Mouse (Mus musculus) myocyte (in vitro differentiated cells): Measurements from ENCODE around the gene 9230112D13Rik. TPM values are rescaled to one million over a fixed set of nuclear protein-coding genes. Genes with fewer than 3 reads are reported as not detected.

Source experiments
- H3K27me3 ChIP-seq: one replicate; pipeline ENCODE4 v1.6.1; 2011; ENCODE audit not compliant: control insufficient read depth, insufficient read depth, insufficient read length
- H3K36me3 ChIP-seq: one replicate; pipeline ENCODE4 v1.6.1; 2011; ENCODE audit not compliant: control insufficient read depth, insufficient read depth
- H3K4me2 ChIP-seq: one replicate; pipeline ENCODE4 v1.6.1; 2011; ENCODE audit warnings: low read depth, control low read depth
- H3K4me3 ChIP-seq: one replicate; pipeline ENCODE4 v1.5.1; 2011; ENCODE audit warnings: mild to moderate bottlenecking, control low read depth, moderate library complexity
- H3K79me2 ChIP-seq: one replicate; pipeline ENCODE4 v1.6.1; 2011; ENCODE audit not compliant: control insufficient read depth, insufficient read depth
- H3ac ChIP-seq: one replicate; pipeline ENCODE4 v1.6.1; 2011; ENCODE audit not compliant: control insufficient read depth, insufficient read length
- CEBPB ChIP-seq: IDR thresholded peaks from 2 replicates; pipeline ENCODE4 v1.6.1; 2011; ENCODE audit warnings: mild to moderate bottlenecking, moderate library complexity; ENCODE audit not compliant: poor library complexity, insufficient read depth, severe bottlenecking
- E2F4 ChIP-seq: IDR thresholded peaks from one replicate; pipeline ENCODE4 v1.6.1; 2011; ENCODE audit warnings: mild to moderate bottlenecking, control low read depth, moderate library complexity; ENCODE audit not compliant: insufficient read depth
- MAX ChIP-seq: IDR thresholded peaks from one replicate; pipeline ENCODE4 v1.6.1; 2011; ENCODE audit warnings: low read depth, mild to moderate bottlenecking, control low read depth
- MYOD1 ChIP-seq, 3 experiments: IDR thresholded peaks; one replicate each; pipeline ENCODE4 v1.6.1; 2011; ENCODE audit warnings: control low read depth in 2 of 3, low read depth in 2 of 3, mild to moderate bottlenecking in 2 of 3, moderate library complexity in 1 of 3; ENCODE audit not compliant: insufficient read length in 2 of 3, control insufficient read depth in 1 of 3
- MYOG ChIP-seq, 3 experiments: IDR thresholded peaks; one replicate each; pipeline ENCODE4 v1.6.1; 2011; ENCODE audit warnings: control low read depth in 2 of 3, low read depth in 2 of 3, mild to moderate bottlenecking in 2 of 3; ENCODE audit not compliant: insufficient read length in 2 of 3, control insufficient read depth in 1 of 3, insufficient read depth in 1 of 3
- POLR2A ChIP-seq: IDR thresholded peaks from one replicate; pipeline ENCODE4 v1.6.1; 2011; ENCODE audit warnings: low read depth, mild to moderate bottlenecking, control low read depth, moderate library complexity; ENCODE audit not compliant: insufficient read length
- POLR2AphosphoS2 ChIP-seq: IDR thresholded peaks from one replicate; pipeline ENCODE4 v1.6.1; 2011; ENCODE audit warnings: low read depth, control low read depth; ENCODE audit not compliant: insufficient read length
- REST ChIP-seq: IDR thresholded peaks from one replicate; pipeline ENCODE4 v1.6.1; 2011; ENCODE audit warnings: mild to moderate bottlenecking, control low read depth, moderate library complexity; ENCODE audit not compliant: insufficient read depth, insufficient read length
- SRF ChIP-seq: IDR thresholded peaks from one replicate; pipeline ENCODE4 v1.6.1; 2011; ENCODE audit warnings: low read depth; ENCODE audit not compliant: control insufficient read depth, insufficient read length
- TCF12 ChIP-seq: IDR thresholded peaks from one replicate; pipeline ENCODE4 v1.6.1; 2011; ENCODE audit warnings: mild to moderate bottlenecking, control low read depth; ENCODE audit not compliant: poor library complexity, insufficient read depth, severe bottlenecking
- TCF3 ChIP-seq: IDR thresholded peaks from one replicate; pipeline ENCODE4 v1.6.1; 2011; ENCODE audit warnings: low read depth, control low read depth; ENCODE audit not compliant: insufficient read length
- USF1 ChIP-seq: IDR thresholded peaks from one replicate; pipeline ENCODE4 v1.6.1; 2011; ENCODE audit warnings: low read depth, mild to moderate bottlenecking, control low read depth, moderate library complexity
- polyA plus RNA-seq: library from polyadenylated mRNA; unstranded; fragments of >200 nt; fragmentation: generic; extraction: Trizol; gene quantifications from one replicate; pipeline ENCODE4 v1.2.1, GENCODE M21; 2012; ENCODE audit warnings: missing spikeins

9230112D13Rik gene
- polyA plus RNA-seq, 1 experiment, result not detected

- H3K27me3 ChIP-seq, result no peaks in the 10 kb centered on the region
- no peak overlapping the region for H3K4me3 ChIP-seq
- H3K79me2 ChIP-seq, result no peaks in the 10 kb centered on the region
- H3ac ChIP-seq, result no peak overlapping the region
- peak overlapping the region; percentile 84 for H3K4me2 ChIP-seq
- no peaks in the 10 kb centered on the region for H3K36me3 ChIP-seq
- TF ChIP-seq E2F4 (no peak), CEBPB (0 out of 2 replicates have a peak, but pooled peaks have one; percentile 2), USF1 (peak; percentile 11), MYOD1 (IDR thresholded peaks at IDR 0.05; ENCODE audit: control insufficient read depth in 1 of 3, insufficient read length in 2 of 3, low read depth in 2 of 3) (no peak)
Observed at GRCm38 (mm10) chr14:34508842-34509439, 13.7 kb downstream of the 9230112D13Rik start.

- Histone ChIP-seq H3K4me2 (peak overlapping the region; percentile 84), H3K4me3 (no peak overlapping the region), H3K27me3 (no peaks in the 10 kb centered on the region), H3K79me2 (no peaks in the 10 kb centered on the region), H3ac (no peak overlapping the region), H3K36me3 (no peaks in the 10 kb centered on the region)
- TF ChIP-seq TCF12 (no peak), TCF3 (no peak), MYOG (IDR thresholded peaks at IDR 0.05; ENCODE audit: control insufficient read depth in 1 of 3, insufficient read depth in 1 of 3, insufficient read length in 2 of 3, low read depth in 2 of 3) (no peak), REST (no peak), POLR2AphosphoS2 (no peak), POLR2A (no peak), E2F4 (no peak), MAX (no peak), MYOD1 (IDR thresholded peaks at IDR 0.05; ENCODE audit: control insufficient read depth in 1 of 3, insufficient read length in 2 of 3, low read depth in 2 of 3) (peak in 1 of 3 experiments; percentile 19), CEBPB (peak; percentile 22; the same call in 1 of the 2 replicates), USF1 (no peak), SRF (no peak)
Observed at GRCm38 (mm10) chr14:34508187-34508840, 14.3 kb downstream of the 9230112D13Rik start.

GRCm38 (mm10) chr14:34505309-34505708 is 17.3 kb downstream of the 9230112D13Rik start:
- no peak overlapping the region for H3K4me3 ChIP-seq
- H3ac ChIP-seq, result no peak overlapping the region
- peaks cover 15% of the 10 kb centered on the region for H3K79me2 ChIP-seq
- no peaks in the 10 kb centered on the region for H3K27me3 ChIP-seq
- no peaks in the 10 kb centered on the region for H3K36me3 ChIP-seq
- H3K4me2 ChIP-seq, result no peak overlapping the region
- TF ChIP-seq USF1 (no peak), MYOG (IDR thresholded peaks at IDR 0.05; ENCODE audit: control insufficient read depth in 1 of 3, insufficient read depth in 1 of 3, insufficient read length in 2 of 3, low read depth in 2 of 3) (no peak), TCF3 (no peak), TCF12 (no peak), MAX (no peak), REST (no peak), SRF (no peak), POLR2AphosphoS2 (no peak), MYOD1 (IDR thresholded peaks at IDR 0.05; ENCODE audit: control insufficient read depth in 1 of 3, insufficient read length in 2 of 3, low read depth in 2 of 3) (no peak), CEBPB (no peak), POLR2A (no peak)

GRCm38 (mm10) chr14:34504377-34504776 is 18.2 kb downstream of the 9230112D13Rik start:
- Histone ChIP-seq H3K4me2 (peak overlapping the region; percentile 85), H3K79me2 (peaks cover 25% of the 10 kb centered on the region), H3K4me3 (no peak overlapping the region), H3ac (no peak overlapping the region), H3K27me3 (no peaks in the 10 kb centered on the region), H3K36me3 (no peaks in the 10 kb centered on the region)
- no peak for TF ChIP-seq USF1
- TF ChIP-seq REST, result no peak
- TF ChIP-seq TCF3, result no peak
- TF ChIP-seq MYOD1 (IDR thresholded peaks at IDR 0.05; ENCODE audit: control insufficient read depth in 1 of 3, insufficient read length in 2 of 3, low read depth in 2 of 3), result no peak
- TF ChIP-seq POLR2A, result no peak
- TF ChIP-seq SRF, result no peak
- no peak for TF ChIP-seq MYOG (IDR thresholded peaks at IDR 0.05; ENCODE audit: control insufficient read depth in 1 of 3, insufficient read depth in 1 of 3, insufficient read length in 2 of 3, low read depth in 2 of 3)
- no peak for TF ChIP-seq CEBPB
- no peak for TF ChIP-seq E2F4
- no peak for TF ChIP-seq MAX
- TF ChIP-seq TCF12, result no peak
- TF ChIP-seq POLR2AphosphoS2, result no peak
